Mouse (Mus musculus): ENCODE measurements at regions not wholly inside any gene's neighbourhood (a gene's known extent, or its start where the extent isn't known, plus 50 kb on each side); places are given as distances from the start of the nearest gene placed in this dataset.
"Not testable (repeated sequence)": the region's sequence is repeated elsewhere in the genome, so short reads cannot be mapped to it uniquely, and the experiment has no call there.

DNA sequence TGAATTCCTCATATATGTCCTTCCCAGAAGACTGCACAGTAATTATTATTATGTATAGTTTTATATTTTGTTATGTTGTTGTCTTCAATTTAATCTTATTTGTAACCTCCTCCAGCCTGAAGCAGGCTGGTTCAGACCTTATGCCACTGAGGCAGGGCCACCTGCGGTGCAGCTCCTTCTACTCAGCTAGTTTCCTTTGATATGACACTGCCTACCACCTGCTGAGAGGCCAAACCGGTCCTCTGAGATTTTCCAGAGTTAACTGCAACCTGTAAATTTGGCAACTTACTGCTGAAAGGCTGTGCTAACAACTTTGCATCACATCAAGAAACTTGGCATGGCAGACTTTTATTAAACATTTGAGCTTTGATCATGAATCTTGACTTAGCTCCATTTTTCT is 691.3 kb downstream of the Dad1 start:
- in situ Hi-C loops (cut with MboI; ENCODE audit: low pct_ligation_motif_present, low pct_unique_long_range_greater_than_20kb, low sequenced_read_pairs) = no loop called here
- no peaks in the 10 kb centered on the region for H3K36me3 ChIP-seq (replicated peaks in 1 of 2; ENCODE audit: control insufficient read depth in 1 of 2, insufficient read depth in 1 of 2, low read length in 1 of 2)
- H3K4me1 ChIP-seq (ENCODE audit: control insufficient read depth in 1 of 2, insufficient read depth in 2 of 2) = peaks cover 0 to 7% of the 10 kb centered on the region in 2 experiments; a peak in 1 of 4 replicates
- no peak overlapping the region for H3K4me3 ChIP-seq (replicated peaks in 1 of 3; ENCODE audit: low read depth in 2 of 3, low read length in 2 of 3, poor library complexity in 1 of 3)
- dilution Hi-C loops (cut with MboI; ENCODE audit: extremely low pct_ligation_motif_present, extremely low pct_unique_long_range_greater_than_20kb, low sequenced_read_pairs) = no loop called here
- H3K9ac ChIP-seq (ENCODE audit: insufficient read depth, low read depth) = no peak overlapping the region
- TF ChIP-seq POLR2A (IDR thresholded peaks at IDR 0.05; ENCODE audit: low read depth, low read length) = no peak
- no peak for TF ChIP-seq RAD21 (IDR thresholded peaks at IDR 0.05; ENCODE audit: low read depth, low read length)
- no peak for TF ChIP-seq CHD1 (IDR thresholded peaks at IDR 0.05; ENCODE audit: low read depth, low read length)
- TF ChIP-seq MAX (IDR thresholded peaks at IDR 0.05; ENCODE audit: low read length) = no peak
- TF ChIP-seq POLR2AphosphoS2 (IDR thresholded peaks at IDR 0.05; ENCODE audit: low read depth, low read length) = no peak
- no peak for TF ChIP-seq UBTF (IDR thresholded peaks at IDR 0.05; ENCODE audit: low read depth, low read length)
- TF ChIP-seq RCOR1 (conservative IDR thresholded peaks at IDR 0.05; ENCODE audit: low read depth, low read length) = no peak
- no peak for TF ChIP-seq MYC (IDR thresholded peaks at IDR 0.05; ENCODE audit: low read depth, low read length)
- TF ChIP-seq CHD2 (IDR thresholded peaks at IDR 0.05; ENCODE audit: low read length) = no peak
- TF ChIP-seq MEF2A (IDR thresholded peaks at IDR 0.05; ENCODE audit: borderline replicate concordance, low read depth, low read length) = no peak
- TF ChIP-seq JUND (conservative IDR thresholded peaks at IDR 0.05; ENCODE audit: low read depth, low read length) = no peak
- TF ChIP-seq NRF1 (IDR thresholded peaks at IDR 0.05; ENCODE audit: low read depth, low read length) = no peak
- no peak for TF ChIP-seq GABPA (IDR thresholded peaks at IDR 0.05; ENCODE audit: insufficient replicate concordance, low read depth, low read length)
- TF ChIP-seq SIN3A (IDR thresholded peaks at IDR 0.05; ENCODE audit: low read length) = no peak
- no peak for TF ChIP-seq ELF1 (IDR thresholded peaks at IDR 0.05; ENCODE audit: low read depth, low read length)
- H3K27me3 ChIP-seq (replicated peaks) = no peaks in the 10 kb centered on the region
- no peaks in the 10 kb centered on the region for H3K79me2 ChIP-seq (replicated peaks; ENCODE audit: control insufficient read depth, extremely low read depth, insufficient read depth, poor library complexity, severe bottlenecking)
- no peaks in the 10 kb centered on the region for H3K9me3 ChIP-seq (replicated peaks; ENCODE audit: low read length)
- no peak for DNase-seq (ENCODE audit: extremely low read depth)
- H3K4me2 ChIP-seq (ENCODE audit: insufficient read depth, low read depth, poor library complexity, severe bottlenecking) = no peak overlapping the region
- H3K27ac ChIP-seq (ENCODE audit: insufficient read depth, low read depth) = no peak overlapping the region

DNA sequence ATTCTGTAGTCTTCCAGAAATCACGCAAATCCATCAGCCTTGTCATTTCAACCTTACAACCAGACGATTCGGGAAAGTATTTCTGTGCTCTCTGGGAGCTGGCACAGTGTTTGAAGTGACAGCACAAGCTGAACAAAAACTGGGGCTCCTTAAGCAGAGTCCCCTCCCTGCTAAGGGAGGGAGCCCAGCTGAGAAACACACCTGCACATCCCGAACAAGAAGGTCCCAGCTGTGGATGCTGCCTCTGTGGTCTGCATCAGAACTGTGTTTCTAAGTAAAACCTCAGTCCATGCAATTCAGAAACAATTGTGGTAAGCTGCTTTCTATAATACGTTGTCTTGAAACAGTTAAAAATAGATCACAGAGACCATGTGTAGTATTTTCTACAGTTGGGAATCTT is 693.8 kb downstream of the Dad1 start:
- in situ Hi-C loops (cut with MboI; ENCODE audit: low pct_ligation_motif_present, low pct_unique_long_range_greater_than_20kb, low sequenced_read_pairs); H3K4me3 ChIP-seq (replicated peaks in 1 of 3; ENCODE audit: low read depth in 2 of 3, low read length in 2 of 3, poor library complexity in 1 of 3); H3K36me3 ChIP-seq (replicated peaks in 1 of 2; ENCODE audit: control insufficient read depth in 1 of 2, insufficient read depth in 1 of 2, low read length in 1 of 2); H3K27me3 ChIP-seq (replicated peaks); H3K4me2 ChIP-seq (ENCODE audit: insufficient read depth, low read depth, poor library complexity, severe bottlenecking); H3K9ac ChIP-seq (ENCODE audit: insufficient read depth, low read depth); H3K9me3 ChIP-seq (replicated peaks; ENCODE audit: low read length); dilution Hi-C loops (cut with MboI; ENCODE audit: extremely low pct_ligation_motif_present, extremely low pct_unique_long_range_greater_than_20kb, low sequenced_read_pairs); DNase-seq (ENCODE audit: extremely low read depth); H3K4me1 ChIP-seq (ENCODE audit: control insufficient read depth in 1 of 2, insufficient read depth in 2 of 2); H3K27ac ChIP-seq (ENCODE audit: insufficient read depth, low read depth); H3K79me2 ChIP-seq (replicated peaks; ENCODE audit: control insufficient read depth, extremely low read depth, insufficient read depth, poor library complexity, severe bottlenecking): not testable (repeated sequence)

DNA sequence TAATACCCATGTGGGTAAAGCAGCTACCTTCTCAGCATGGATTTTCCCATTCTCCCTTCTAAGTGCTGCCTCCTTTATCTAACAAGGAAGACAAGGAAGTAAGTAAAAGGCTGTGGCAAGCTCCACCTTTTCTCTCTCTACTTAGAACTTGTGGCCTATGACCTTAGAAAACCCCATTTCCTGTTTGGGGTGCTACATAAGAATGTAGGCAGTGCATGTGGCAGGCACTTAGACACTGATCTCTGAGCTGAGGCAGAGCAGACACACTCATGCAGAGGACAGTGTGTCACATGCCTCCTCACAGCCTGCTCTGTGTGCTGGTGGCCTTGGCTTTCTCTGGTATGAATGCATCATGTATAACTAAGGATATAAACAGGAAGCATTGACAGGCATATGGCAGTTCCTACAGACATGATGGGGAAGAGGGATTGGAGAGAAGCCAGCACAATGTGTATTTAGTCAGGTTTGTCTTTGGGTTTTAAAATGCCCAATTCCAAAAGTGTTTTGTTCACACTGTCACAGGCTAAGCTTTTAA is 694.5 kb downstream of the Dad1 start:
- DNase-seq (ENCODE audit: extremely low read depth); H3K79me2 ChIP-seq (replicated peaks; ENCODE audit: control insufficient read depth, extremely low read depth, insufficient read depth, poor library complexity, severe bottlenecking); H3K9me3 ChIP-seq (replicated peaks; ENCODE audit: low read length); in situ Hi-C loops (cut with MboI; ENCODE audit: low pct_ligation_motif_present, low pct_unique_long_range_greater_than_20kb, low sequenced_read_pairs); H3K27ac ChIP-seq (ENCODE audit: insufficient read depth, low read depth); H3K4me3 ChIP-seq (replicated peaks in 1 of 3; ENCODE audit: low read depth in 2 of 3, low read length in 2 of 3, poor library complexity in 1 of 3); H3K4me2 ChIP-seq (ENCODE audit: insufficient read depth, low read depth, poor library complexity, severe bottlenecking); H3K9ac ChIP-seq (ENCODE audit: insufficient read depth, low read depth); H3K4me1 ChIP-seq (ENCODE audit: control insufficient read depth in 1 of 2, insufficient read depth in 2 of 2); H3K27me3 ChIP-seq (replicated peaks); H3K36me3 ChIP-seq (replicated peaks in 1 of 2; ENCODE audit: control insufficient read depth in 1 of 2, insufficient read depth in 1 of 2, low read length in 1 of 2); dilution Hi-C loops (cut with MboI; ENCODE audit: extremely low pct_ligation_motif_present, extremely low pct_unique_long_range_greater_than_20kb, low sequenced_read_pairs): not testable (repeated sequence)
